Mouse (Mus musculus): ENCODE measurements around the gene Zfyve19.
A peak's percentile ranks its signal among the peaks of the same experiment; 100 is the strongest.

Gene Zfyve19

DNA sequence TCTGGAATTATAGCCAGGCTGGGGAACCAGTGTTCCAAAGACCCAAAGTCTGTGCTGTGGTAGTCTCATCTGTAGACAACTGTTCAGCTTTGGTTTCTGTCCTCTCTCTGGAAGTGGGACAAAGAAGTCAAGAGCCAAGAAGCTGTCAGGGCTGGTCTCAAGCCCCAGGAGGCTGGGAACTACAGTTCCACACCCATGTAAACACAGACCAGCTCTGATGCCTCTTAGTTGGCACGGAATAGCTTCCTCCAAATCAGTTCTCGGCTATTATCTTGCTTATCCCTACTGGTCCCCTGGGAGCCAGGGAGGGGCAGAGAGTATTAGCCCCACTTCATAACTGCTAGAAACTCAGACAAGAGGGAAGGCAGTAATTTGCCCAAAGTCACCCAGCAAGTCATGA, 52.9 kb downstream of the Zfyve19 start:
- DNase-seq, result peak; percentile 36

DNA sequence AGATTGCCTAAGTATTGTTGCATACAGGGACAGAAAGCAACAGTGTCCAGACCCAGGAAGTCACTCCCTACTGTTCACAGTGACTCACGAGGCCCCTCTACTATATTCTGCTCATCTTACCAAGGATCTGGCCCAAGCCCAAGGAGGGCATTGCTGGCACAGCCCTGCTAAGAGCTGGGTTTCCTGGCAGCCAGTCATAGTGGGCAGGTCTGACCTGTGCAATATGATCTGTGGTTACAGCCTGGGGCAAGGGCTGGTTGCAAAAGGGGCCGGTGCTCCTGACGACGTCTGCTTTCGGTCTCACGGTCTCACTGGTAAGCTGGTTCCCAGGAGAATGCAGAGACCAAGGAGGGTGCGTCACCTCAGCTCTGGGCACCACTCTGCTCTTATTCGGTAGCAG, 54.6 kb downstream of the Zfyve19 start:
- peak; percentile 69 for DNase-seq

DNA sequence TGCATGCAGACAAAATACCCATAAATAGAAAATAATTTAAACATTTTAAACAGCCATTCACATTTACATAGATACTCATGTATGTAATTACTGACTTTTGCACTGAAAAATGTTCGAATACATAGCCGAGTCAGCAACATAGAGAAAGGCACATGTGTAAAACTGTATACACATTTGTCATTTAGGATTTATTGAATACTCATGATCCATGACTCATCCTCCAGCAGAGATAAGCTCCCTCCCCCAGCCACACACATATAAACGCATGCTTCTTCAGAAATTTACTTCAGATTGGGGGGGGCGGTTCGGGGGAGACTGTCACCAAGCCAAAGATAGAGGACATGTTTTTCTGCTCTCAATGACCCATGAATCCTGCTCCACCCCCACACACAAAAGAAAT, 55.4 kb downstream of the Zfyve19 start:
- DNase-seq, result no peak

Measured in lung, postnatal 14 days (tissue).